Mouse (Mus musculus): ENCODE data around the gene 3110018I06Rik.

3110018I06Rik gene

GRCm38 (mm10) chr12:107488371-107488770, at the start of gene 3110018I06Rik:
Gene 3110018I06Rik (plus strand): TSS chr12:107488632.
- DNase-seq (ENCODE audit: low spot score): no peak

GRCm38 (mm10) chr12:107444681-107445080, 43.8 kb upstream of the 3110018I06Rik start:
- no peak for DNase-seq (ENCODE audit: low spot score)

GRCm38 (mm10) chr12:107457835-107458234, 30.6 kb upstream of the 3110018I06Rik start:
- DNase-seq (ENCODE audit: low spot score): no peak

GRCm38 (mm10) chr12:107464731-107465130, 23.7 kb upstream of the 3110018I06Rik start:
- DNase-seq (ENCODE audit: low spot score): peak; percentile 42

GRCm38 (mm10) chr12:107476441-107477291, 11.8 kb upstream of the 3110018I06Rik start:
- no peak for DNase-seq (ENCODE audit: low spot score)

- DNase-seq (ENCODE audit: low spot score): no peak
Measured at GRCm38 (mm10) chr12:107479350-107479749, 9.1 kb upstream of the 3110018I06Rik start.

- no peak for DNase-seq (ENCODE audit: low spot score)
Measured at GRCm38 (mm10) chr12:107483031-107483430, 5.4 kb upstream of the 3110018I06Rik start.

- DNase-seq (ENCODE audit: low spot score): no peak
Measured at GRCm38 (mm10) chr12:107491344-107491743, 2.9 kb downstream of the 3110018I06Rik start.

GRCm38 (mm10) chr12:107496924-107497323, 8.5 kb downstream of the 3110018I06Rik start:
- DNase-seq (ENCODE audit: low spot score): no peak

- no peak for DNase-seq (ENCODE audit: low spot score)
Measured at GRCm38 (mm10) chr12:107509661-107510237, 21.3 kb downstream of the 3110018I06Rik start.

GRCm38 (mm10) chr12:107511112-107511511, 22.7 kb downstream of the 3110018I06Rik start:
- DNase-seq (ENCODE audit: low spot score): no peak

- DNase-seq (ENCODE audit: low spot score): no peak
Measured at GRCm38 (mm10) chr12:107516265-107517217, 28.1 kb downstream of the 3110018I06Rik start.

- DNase-seq (ENCODE audit: low spot score): no peak
Measured at GRCm38 (mm10) chr12:107520941-107521340, 32.5 kb downstream of the 3110018I06Rik start.

- no peak for DNase-seq (ENCODE audit: low spot score)
Measured at GRCm38 (mm10) chr12:107528346-107528880, 40.0 kb downstream of the 3110018I06Rik start.

GRCm38 (mm10) chr12:107532871-107533270, 44.4 kb downstream of the 3110018I06Rik start:
- DNase-seq (ENCODE audit: low spot score): no peak

Data from ovary, postnatal 10 days (tissue).